Mouse (Mus musculus) CD4-positive helper T cell, adult 2 months (primary cell): ENCODE data around the gene Prm1.

Experiments
- DNase-seq: peaks from one replicate; pipeline ENCODE4 v3.0.0-alpha.2; 2012; ENCODE audit warnings: low read depth, missing footprints, low spot score

Gene Prm1

GRCm38 (mm10) chr16:10783152-10783434 is 22.5 kb downstream of the Prm1 start:
- peak; percentile 68 for DNase-seq

DNA sequence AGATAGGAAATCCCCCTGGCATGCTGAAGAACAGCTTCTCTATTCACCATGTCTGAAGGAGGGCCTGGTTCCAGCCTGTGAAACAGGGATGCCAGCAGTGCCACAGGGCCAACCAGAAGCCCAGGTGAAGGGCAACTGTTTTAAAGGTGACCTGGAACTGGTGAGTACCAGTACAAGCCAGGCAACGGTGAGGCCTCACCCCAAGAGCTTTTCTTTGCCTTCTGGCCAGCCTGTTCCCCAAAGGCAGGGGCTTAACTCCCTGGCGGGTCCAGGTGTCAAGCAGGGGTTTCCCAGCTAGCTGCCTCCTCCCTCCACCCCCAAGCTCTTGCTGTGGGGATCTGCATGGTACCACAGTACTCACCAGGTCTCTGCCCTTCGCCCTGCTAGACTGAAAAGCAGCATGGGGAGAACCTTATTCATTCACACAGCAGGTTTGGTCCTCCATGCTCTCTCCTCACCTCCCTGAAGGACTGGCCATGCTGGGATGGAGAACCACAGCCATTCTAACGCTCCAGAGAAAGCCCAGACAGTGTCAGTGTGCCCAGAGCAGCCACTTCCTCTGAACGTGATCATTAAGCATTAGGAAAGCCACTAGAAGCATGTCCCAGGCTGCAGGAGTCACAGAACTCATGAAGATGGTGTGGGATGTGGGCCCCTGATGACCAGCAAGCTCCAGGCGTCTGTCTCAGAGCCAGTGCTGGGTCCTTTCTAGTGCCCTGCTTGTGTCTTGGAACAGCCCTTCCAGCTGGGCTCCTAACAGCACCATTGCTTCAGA is 23.1 kb downstream of the Prm1 start:
- DNase-seq, result peak; percentile 44

DNA sequence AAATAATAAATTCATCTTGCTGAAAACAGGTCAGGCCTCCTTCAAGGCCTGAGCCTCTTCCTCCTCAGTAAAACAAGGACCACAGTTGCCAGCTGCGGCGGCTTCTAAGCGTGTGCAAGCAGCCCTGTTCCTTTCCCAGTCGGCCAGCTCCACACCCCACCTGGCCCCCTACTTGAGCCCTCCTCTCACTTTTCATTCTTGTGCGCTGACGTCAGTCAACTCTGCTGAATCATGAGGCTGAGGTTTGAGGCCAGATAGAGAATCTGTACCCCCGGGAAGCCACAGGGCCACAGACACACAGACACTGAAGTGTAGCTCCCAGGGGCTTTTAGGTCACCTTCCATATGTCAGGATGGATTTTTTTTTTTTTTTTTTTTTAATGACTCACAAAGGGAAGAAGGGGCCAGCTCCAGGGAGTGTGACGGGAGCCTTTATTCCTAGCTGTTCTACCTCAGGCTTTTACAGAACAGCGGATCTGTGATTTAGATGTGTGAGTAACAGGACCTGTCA is 23.7 kb downstream of the Prm1 start:
- peak; percentile 81 for DNase-seq

DNA sequence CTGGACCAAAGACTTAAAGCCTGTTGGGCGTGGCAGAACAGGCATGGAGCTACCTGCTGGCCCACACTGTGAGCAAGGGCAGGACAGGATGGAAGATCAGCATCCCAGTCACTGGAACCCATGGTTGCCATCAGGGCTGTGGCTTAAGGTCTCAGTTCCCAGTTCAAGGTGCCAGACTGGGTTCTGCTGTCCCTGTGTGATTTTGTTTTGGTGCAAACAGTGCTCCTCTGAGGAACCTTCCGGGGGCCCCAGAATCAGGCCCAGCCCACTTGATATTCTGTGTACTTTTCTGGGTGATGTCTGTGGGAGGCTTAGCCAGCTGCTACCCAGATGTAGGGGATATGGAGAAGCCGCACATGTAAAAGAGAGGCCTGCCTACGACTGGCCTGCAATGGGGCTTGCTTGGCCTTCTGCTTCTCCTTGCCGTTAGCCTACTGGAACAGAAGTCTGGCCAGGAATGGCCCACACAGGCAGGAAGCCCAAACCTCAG is 25.0 kb downstream of the Prm1 start:
- peak; percentile 32 for DNase-seq

DNA sequence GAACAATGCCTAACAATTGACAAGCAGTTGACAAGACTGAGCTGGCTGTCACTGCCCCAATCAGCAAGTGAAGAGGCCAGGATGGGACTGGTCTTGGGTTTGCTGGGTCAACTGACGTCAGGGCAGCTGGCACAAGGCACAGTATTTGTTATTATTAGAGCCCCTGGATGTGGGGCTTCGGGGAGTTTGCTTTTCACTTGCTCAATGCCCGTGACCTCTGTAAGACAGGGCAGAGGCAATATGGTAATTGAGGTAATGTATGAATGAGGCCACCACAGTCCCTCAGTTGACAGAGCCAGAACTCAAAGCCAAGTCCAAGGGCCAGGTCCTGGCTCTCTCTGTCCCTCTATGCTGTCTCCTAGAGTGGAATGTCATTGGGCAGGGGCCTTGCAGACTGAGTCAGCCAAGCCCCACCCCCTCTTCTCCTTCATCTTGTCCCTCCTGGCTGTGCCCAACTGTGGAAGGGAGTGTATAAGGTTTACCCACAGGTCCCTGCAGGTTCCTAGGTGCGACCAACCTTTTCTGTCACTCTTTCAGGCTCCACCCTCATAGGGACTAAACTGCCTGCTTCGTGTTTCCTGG is 28.0 kb downstream of the Prm1 start:
- no peak for DNase-seq

- no peak for DNase-seq
Measured at GRCm38 (mm10) chr16:10776322-10776721, 29.3 kb downstream of the Prm1 start.

DNA sequence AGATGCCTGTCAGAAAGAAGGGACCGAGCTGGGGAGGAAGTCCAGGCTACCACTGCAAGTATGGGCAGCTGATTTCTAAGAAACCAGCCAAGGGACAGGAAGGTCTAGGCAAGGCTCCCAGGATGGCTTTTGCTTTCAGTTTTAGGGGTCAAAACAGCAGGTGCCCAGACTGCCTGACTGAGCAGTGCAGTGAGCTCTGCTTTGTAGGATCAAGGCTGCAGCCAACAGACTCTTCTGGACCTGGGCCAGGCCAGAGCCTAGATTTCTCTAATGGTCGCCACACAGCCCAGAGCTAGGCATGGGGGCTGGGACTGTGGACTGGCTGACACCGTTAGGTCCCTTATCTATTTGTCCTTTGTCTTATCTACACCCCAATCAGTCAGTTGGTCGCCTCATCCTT is 30.9 kb downstream of the Prm1 start:
- DNase-seq, result peak; percentile 56

- DNase-seq, result peak; percentile 18
Measured at GRCm38 (mm10) chr16:10773543-10773942, 32.1 kb downstream of the Prm1 start.

GRCm38 (mm10) chr16:10771769-10772510 is 33.7 kb downstream of the Prm1 start:
- DNase-seq, result peak; percentile 94

GRCm38 (mm10) chr16:10770531-10771325 is 34.9 kb downstream of the Prm1 start:
- peak; percentile 59 for DNase-seq

- peak; percentile 83 for DNase-seq
Measured at GRCm38 (mm10) chr16:10769661-10770060, 36.0 kb downstream of the Prm1 start.

GRCm38 (mm10) chr16:10768821-10769220 is 36.8 kb downstream of the Prm1 start:
- peak; percentile 53 for DNase-seq

DNA sequence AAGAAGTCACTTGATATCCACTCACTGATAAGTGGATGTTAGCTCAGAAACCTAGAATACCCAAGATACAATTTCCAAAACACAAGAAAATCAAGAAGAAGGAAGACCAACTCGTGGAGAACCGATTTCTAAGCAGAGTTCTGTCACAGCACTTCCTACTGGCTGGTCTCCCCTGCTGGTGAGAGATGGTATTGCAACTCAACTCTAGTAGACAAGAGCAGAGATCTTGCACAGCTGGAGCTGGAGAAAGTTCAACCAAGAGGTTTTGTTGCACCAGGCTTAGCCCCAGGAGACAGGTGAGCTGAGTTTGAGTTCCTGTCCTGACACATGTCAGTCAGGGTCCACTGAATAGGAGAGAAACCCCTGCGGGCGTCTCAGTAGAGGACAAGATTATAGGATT is 38.5 kb downstream of the Prm1 start:
- peak; percentile 84 for DNase-seq

DNA sequence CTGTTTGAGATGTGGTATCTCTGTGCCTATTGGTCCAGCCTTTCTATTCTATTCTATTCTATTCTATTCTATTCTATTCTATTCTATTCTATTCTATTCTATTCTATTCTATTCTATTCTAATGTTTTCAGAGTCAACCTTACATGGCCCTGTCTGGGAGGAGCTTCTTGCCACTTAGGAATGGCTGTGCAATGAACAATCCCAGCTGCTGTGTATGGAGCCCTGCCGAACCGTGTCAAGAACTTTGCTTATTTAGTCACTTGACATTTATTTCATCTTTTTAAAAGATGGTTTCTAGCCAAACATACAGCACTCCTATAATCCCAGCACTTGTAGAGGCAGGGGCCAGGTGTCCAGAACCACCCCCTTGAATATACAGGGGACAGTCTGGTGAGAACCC is 41.3 kb downstream of the Prm1 start:
- no peak for DNase-seq

DNA sequence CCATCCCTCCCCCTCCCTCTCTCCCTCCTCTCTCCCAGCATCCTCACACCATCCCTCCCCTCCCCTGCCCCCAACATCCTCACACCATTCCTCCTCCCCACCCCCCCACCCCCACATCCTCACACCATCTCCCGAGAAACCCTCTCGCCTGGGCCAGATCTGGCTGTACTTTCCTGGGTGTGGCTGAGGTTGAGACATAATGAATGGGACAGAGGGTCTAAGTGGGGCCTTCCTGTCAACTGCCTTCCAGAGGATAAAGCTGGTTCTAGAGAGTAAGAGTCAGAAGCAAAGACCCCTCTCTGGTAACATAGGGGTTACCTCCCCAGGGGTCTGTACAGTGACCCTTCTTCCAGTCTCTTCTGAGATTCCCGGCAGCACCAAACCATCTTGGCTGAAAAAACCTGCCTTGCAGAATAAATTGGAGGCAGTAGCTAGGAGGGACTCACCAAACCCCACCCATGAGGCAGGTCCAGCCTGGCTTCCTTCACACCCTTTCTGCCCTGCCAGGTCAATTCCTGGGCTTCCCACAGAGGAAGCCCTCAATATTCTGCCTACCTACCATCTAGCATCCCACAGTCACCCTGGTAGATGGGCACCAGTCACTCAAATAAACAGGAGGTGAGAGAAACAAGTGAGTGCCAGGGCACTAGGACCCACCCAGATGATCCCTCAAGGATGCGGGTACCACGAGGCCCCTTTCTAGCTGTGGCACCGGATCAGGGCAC is 41.9 kb downstream of the Prm1 start:
- no peak for DNase-seq

DNA sequence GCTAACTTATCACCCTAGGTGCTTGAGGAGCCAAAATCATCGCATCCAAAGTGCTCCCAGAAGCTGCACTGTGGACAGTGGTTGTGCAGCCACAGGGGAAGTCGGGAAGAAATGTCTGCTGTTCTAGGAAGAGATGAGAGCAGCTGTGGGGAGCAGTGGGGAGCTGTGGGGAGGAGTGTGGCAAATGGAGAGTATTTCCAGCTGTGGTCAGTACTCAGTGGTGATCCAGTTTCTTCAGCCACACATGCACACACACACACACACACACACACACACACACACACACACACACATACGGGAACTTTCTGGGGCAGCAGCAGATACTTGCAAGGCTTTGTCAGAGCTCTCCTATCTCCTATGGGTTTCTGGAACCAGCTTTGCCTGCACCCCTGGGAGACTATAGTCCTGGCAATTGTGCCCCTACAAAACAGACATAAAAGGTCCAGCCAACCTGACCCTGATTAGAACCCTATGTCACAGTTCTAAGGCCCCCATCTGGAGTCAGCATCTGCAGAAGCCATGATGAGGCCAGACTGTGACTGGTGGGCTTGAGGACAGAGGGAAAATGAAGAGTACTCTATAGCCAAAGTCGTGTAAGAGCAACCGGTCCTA is 43.0 kb downstream of the Prm1 start:
- no peak for DNase-seq

DNA sequence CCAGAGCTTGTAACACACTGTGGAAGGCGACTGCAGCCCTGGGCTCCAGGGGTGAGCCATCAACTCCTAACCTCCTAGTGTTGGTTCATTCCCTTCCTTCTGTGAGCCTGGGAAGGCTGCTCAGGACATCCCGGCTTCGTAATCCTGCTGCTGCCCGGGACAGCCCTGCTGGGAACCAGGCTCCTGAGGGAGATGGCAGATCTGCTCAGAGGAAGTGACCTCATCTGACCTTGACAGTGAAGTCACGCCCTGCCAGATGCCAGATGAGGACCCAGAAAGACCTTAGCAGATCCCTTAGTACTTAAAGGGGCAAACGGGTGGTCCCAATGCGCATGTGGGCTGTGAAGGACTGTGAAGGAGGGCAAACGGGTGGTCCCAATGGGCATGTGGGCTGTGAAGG is 44.5 kb downstream of the Prm1 start:
- no peak for DNase-seq

DNA sequence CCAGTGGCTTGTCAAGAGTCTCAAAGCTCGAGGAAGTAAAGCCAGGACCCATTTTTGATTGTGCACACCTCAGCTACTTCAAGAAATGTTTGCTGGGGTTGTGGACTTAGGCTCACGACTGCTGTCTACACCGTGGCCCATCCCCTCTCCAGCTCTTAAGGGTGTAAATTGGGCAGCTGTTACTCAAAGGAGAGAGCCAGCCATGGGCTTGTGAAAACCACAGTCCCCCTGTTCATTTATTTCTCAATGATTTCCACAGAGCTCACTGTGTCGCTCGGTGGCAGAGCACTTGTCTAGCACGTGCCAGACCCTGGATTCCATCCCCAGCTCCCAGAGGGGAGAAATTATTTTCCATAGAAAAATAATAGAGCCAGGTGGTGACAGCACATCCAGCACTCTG is 49.5 kb downstream of the Prm1 start:
- no peak for DNase-seq

DNA sequence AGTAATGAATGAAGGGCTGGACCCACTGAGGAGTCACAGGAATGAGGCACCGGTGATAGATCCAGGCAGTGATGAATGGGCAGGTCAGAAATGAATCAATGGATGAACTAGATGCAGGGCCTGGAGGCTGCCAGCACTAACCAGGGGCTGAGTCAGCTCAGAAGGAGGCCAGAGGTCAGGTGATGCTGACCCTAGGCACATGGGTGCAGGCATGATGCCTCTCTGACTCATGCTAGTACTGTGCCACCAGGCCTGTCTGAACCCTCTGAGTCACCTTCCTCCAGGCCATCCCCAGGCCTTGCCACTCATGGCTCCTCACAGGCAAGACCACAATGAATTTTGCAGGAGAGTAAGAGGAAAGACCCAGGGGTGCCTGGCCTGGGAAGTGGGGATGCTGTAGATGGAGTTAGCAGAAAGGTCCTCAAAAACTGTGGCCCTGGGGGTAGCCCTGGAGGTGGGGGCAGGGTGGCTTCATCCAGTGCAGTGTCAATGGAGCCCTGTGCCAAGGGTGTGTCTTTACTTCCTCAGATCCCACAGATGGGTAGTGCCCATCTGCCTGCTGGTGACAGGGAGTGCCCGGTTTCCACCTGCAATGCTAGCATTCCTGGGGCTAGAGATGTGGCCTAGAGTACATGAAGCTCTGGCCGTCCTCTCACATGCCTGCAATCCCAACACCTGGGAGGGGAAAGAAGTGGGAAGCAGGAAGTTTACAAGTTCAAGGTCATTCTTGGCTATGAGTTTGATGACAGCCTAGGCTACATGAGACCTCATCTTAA is 50.9 kb downstream of the Prm1 start:
- no peak for DNase-seq

- no peak for DNase-seq
Measured at GRCm38 (mm10) chr16:10749824-10750223, 55.8 kb downstream of the Prm1 start.
